Mouse (Mus musculus) gastrocnemius, adult 8-10 months (tissue): Measurements from ENCODE around the gene Mob2. TPM values are rescaled to one million over a fixed set of nuclear protein-coding genes. Genes with fewer than 3 reads are reported as not detected.

ENCODE experiments used
- DNase-seq, 2 experiments: peaks; one replicate each; pipeline ENCODE4 v3.0.0; 2022; ENCODE audit warnings: low spot score in 2 of 2
- total RNA-seq, 4 experiments: library from RNA; stranded (reverse); gene quantifications; 2 replicates each; pipeline ENCODE4 v1.2.4; 2022

The Mob2 gene
- total RNA-seq = 10 to 100 TPM; 53.3 to 58.5 (median 55.9) TPM

GRCm38 (mm10) chr7:142060931-142061565, at the start of gene Mob2:
Gene Mob2 (minus strand): TSS chr7:142061065.
- DNase-seq = peak; percentile 79 to 83

GRCm38 (mm10) chr7:142104747-142105146, 43.9 kb upstream of the Mob2 start:
- no peak for DNase-seq

DNA sequence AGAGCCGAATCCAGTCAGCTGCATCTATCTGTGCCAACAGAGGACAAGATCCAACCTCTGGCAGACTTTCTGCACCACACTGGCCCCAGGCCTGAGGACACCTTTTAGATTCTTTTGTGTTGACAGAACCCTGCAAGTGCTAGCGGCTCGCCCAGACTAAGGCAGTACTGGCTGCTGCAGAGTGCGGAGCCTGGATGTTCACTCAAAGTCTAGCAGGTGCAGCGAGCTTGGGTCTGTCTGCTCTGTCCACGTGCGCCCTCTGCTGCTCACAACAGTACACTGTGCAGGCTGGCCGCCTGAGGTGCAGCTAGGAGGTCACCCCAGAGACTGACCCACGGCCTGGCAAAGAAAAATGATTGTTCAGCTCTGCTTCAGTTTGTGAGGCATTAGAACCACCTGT, 36.9 kb upstream of the Mob2 start:
- DNase-seq = peak; percentile 51 to 75

DNA sequence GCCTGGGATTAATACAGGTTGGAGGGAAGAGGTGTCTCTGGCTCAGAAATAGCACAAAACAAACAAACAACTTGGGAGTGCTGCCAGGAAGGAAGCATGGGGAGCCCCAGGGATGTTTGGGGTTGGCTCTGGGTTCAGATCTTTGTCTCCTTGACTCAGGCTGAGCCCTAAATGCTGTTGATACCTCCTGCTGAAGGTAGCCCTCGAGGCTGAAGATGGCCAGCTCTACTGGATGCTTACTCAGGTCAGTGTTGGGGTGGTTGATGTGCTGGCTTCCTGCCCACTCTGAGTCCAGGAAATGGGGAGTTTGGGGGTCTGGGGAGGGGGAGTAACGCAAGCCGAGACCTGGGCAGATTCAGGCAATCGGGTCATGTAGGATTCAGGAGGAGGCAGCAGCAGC, 35.8 kb upstream of the Mob2 start:
- no peak for DNase-seq

GRCm38 (mm10) chr7:142095183-142095931, 34.5 kb upstream of the Mob2 start, which contains the start of gene Dusp8:
Gene Dusp8 (minus strand): TSS chr7:142095843.
- DNase-seq = peak; percentile 84 to 87

- no peak for DNase-seq
Observed at GRCm38 (mm10) chr7:142094301-142095143, 33.7 kb upstream of the Mob2 start.

DNA sequence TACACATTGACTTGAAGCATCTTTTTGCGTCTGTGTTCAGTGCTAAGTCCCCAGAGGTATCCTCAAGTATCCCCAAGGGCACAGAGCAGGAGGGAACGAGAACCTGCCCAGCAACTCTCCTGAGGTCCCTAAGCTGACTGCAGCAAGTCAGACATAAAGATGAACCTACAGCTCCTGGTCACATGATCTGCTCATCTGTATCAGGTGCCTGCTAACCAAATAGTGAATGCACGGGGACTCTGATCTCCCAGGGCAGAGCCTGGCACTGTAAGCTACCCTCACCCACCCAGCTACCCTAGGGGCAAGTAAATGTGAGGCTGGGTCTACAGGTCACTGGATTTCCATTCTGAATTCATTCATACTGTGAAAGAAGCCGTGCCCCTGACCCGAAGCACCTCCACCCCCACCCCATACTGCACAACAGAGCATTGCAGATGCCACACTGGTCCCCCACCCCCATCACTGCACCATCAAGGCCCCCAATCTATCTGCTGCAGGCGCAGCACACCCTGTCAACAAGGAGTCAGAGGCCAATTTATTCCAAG, 32.9 kb upstream of the Mob2 start:
- no peak for DNase-seq

- DNase-seq = no peak
Observed at GRCm38 (mm10) chr7:142092991-142093390, 32.1 kb upstream of the Mob2 start.

GRCm38 (mm10) chr7:142091848-142092247, 31.0 kb upstream of the Mob2 start:
- no peak for DNase-seq

DNA sequence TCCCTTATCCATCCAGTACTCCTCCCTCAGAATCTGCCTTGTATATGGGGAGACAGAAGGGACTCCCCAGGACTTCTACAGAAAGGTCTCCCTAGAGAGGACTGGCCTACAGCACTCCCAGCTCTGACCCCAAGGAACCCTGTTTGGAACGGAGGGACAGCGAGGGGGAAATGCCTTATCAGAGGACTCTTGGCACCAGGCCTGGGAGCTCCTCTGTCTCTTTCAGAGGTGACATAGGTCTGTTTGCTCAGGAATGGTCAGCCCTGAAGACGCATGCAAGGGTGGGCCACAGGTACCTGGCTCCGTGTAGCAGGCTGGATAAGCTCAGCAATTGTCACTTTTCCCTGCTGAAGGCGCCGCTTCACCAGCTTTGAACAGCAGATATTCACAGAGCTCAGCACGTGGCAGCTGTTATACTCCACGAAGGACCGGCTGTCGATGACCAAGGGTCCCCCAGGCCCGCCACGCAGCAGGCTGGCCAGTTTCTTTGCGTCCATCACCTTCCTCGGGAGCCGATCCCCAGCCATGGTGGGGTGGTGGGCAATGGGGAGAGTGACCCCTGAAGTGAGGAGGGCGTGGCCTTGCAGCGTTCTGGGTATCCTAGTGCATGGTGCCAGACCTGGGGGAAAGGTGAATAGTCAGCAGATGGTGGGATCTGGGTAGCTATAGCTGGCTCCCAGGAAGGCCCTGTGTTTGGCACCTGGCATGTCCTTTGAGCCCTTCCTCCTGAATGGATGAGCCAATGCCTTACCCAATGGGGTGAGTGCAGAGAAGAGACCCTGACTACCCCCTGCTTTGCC, 29.0 kb upstream of the Mob2 start:
- no peak for DNase-seq

- no peak for DNase-seq
Observed at GRCm38 (mm10) chr7:142088886-142089285, 28.0 kb upstream of the Mob2 start.

DNA sequence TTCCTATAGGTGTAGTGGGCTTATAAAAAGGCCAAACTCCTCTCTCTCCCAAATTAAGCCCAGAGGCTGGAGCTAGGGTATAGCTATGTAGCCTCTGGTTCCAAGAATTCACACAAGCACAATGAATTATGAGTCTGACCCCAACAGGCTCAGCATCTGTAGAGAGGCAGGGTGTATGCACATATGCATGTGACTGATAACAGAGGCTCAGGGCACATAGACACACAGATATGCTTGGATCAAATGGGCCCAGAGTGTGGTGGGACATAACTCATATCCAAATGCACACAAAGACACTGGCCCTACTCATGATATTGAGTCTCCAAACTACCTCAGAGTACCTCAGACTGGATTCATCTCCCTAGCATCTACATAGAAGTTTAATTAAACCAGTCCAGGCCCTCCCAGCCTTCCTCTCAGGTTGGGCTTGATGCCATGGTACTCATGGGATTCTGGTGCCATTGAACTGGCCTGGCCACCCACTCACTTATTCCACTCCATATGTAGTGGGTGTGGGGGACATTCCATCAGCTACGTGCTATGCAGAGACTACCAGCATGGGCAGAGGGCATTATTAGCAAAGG, 26.3 kb upstream of the Mob2 start:
- DNase-seq = no peak

DNA sequence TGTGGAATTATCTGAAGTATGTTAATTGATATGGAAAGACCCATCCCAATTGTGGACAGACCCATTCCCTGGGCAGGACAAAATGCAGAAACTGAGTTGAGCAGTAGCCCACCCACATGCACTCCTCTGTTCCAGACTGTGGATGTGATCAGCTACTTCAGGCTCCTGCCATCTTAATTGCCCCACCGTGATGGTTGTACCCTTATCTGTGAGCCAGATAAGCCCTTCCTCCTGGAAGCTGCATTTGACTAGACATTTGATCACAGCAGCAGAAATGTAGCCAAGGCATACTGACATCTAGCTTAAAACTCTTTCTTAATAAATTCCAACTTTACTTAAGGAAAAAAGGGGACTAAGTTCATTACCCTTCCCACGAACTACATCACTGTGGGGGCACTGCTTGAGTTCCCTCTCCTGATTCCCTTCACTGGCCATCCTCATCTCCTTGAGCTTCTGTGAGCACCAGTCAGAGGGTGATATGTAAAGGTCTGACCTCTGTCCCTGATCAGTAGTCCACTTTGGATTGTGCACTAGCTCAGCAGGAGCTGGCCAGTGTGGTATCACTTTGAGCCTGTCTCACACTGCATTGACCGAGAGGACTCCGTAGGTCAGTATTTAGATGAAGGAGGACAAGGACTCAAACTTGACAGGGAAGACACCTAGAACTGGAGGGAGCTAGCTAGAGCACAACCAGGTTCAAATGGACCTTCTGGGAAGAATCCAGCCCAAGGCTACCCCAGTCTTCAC, 25.5 kb upstream of the Mob2 start:
- no peak for DNase-seq

- peak; percentile 75 to 86 for DNase-seq
Observed at GRCm38 (mm10) chr7:142084820-142085219, 24.0 kb upstream of the Mob2 start.

- DNase-seq = no peak
Observed at GRCm38 (mm10) chr7:142084395-142084794, 23.5 kb upstream of the Mob2 start.

DNA sequence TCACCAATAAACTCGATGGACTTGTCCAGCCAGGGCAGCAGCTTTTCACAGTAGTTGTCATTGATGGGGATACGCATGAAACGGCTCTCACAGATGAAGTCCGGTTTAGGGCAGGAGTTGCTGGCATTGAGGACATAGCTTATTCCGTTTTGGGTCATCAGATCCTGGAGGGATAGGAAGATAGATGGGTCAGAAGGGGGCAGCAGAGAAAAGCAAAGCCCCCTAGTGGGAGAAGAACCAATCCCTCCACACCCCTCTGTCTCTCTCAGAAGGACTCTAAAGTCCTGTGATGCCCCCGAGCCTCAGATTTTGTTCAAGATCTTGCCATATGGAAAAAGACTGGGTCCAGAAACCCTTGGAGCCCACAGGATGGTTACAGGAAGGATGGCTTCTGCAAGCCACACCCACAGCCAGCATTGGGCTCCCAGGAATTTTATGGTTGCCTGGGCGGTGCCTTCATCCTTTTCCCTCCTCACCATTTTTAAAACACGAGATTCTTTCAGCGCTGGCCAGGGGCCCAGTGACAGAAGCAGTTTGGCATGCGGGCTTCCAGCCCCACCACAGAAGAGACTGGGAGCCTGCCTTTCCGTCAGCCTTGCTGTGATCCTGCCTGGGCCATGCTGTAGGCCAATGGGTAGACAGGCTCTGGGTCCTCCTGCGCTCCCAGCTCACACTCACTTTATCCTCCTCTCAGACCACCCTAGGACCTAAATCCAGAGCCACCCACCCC, 22.9 kb upstream of the Mob2 start:
- peak; percentile 48 to 62 for DNase-seq

DNA sequence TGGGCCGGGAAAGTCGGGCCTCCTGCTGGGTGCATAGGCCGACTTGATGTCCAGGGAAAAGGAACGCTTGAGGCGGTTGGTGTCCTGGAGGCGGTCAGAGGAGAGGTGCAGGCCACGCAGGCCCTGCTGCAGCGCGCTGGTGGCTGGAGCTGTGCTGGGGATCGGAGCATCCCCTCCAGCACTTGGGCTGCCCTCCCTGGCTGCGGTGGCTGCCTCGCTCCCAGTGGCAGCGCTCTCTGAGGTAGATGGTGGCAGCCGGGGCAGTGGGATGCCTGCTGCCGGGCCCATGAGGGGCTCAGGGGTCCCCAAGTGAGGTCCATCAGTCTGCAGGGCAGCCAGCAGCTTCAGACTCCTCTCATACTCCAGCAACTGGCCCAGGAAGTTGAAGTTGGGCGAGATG, 21.7 kb upstream of the Mob2 start:
- DNase-seq = no peak

DNA sequence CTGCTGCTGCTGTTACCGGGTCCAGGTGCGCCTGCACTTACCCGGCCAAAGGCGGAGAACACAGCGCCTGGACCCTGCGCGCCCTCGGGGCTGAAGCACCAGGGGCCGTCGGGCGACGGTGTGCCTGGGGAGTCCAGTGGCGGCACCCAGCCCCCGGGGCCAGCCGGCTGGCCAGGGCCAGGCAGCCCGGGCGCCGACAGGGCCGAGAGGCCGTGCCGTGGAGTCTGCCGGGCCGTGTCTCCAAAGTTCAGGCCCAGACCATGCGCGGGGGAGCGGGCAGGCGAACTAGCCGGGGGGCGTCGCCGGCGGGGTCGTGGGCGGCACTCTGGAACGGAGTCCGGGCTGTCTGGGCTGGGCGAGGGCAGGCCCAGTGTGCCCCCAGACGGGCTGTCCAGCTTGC, 21.3 kb upstream of the Mob2 start:
- no peak for DNase-seq

DNA sequence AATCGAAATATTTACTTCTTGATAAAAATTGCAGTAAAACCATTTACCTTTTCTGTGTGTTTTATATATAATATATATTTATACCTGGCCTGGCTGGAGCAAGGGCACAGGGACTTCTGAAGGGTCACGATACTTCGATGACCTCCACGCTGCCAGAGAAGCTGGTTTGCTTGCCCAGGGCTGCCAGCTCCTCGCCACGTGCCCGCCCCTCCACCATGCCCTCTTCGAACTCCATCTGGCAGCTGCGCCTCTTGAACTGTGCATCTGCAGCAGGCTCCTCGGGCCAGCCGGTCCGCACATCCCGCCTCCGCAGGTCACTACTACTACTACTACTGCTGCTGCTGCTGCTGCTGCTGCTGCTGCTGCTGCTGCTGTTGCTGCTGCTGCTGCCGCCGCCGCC, 20.9 kb upstream of the Mob2 start:
- no peak for DNase-seq
